In genomic region chr16:46982910-46983600, GRCm38 (mm10) we compare ENCODE assay signal across 16 mouse cellular contexts.
DNase-seq lines count a peak whose midpoint lies in the region; ATAC-seq and TF ChIP-seq lines count a peak whose summit lies in the region.
"Had no signal": no experiment of that assay in that cellular context is flagged by ENCODE, and none has a peak within 500 bp of the region (broad histone marks: within the 10 kb centered on the region; RNA-seq: fewer than 3 reads in every experiment).

No protein-coding gene starts in this region.

- WGBS in hindbrain, postnatal 0 days, result 41% methylated on average over 6 of the region's 6 CpGs
- WGBS in hindbrain, embryonic 16.5 days, result 46% methylated on average over 6 of the region's 6 CpGs
- WGBS in midbrain, embryonic 14.5 days, result 41% methylated on average over 6 of the region's 6 CpGs
- 39% methylated on average over 6 of the region's 6 CpGs for WGBS in midbrain, embryonic 15.5 days
- 66% methylated on average over 6 of the region's 6 CpGs for WGBS in embryonic facial prominence, embryonic 14.5 days

- DNase-seq in hindbrain, postnatal 0 days (ENCODE audit: low spot score), result peak; percentile 10
- peak; percentile 4 for DNase-seq in midbrain, embryonic 14.5 days
- DNase-seq in embryonic facial prominence, embryonic 14.5 days (ENCODE audit: low spot score), result peak; percentile 50
- peak; percentile 84 for DNase-seq in retina, postnatal 1 day
- DNase-seq in urinary bladder, postnatal 4 days (ENCODE audit: low spot score in 2 of 2), result no peak
- DNase-seq: adrenal gland, postnatal 14 days; cerebellum, adult 9-10 months; gastrocnemius, postnatal 10 days; heart, postnatal 36 days; right cerebral cortex, postnatal 4 days had no signal

- no peak overlapping the region for H3K9ac ChIP-seq in hindbrain, postnatal 0 days (replicated peaks; ENCODE audit: low read length)
- H3K9ac ChIP-seq in hindbrain, embryonic 16.5 days (ENCODE audit: low read depth, low read length), result no peak overlapping the region
- H3K9ac ChIP-seq in midbrain, embryonic 14.5 days (replicated peaks; ENCODE audit: low read length), result no peak overlapping the region
- H3K9ac ChIP-seq in midbrain, embryonic 15.5 days, result no peak overlapping the region
- no peak overlapping the region for H3K9ac ChIP-seq in embryonic facial prominence, embryonic 14.5 days (ENCODE audit: low read depth, low read length)
- H3K9ac ChIP-seq: embryonic facial prominence, embryonic 12.5 days; lung, embryonic 15.5 days had no signal

- no peak overlapping the region for H3K4me3 ChIP-seq in hindbrain, postnatal 0 days (ENCODE audit: low read length)
- no peak overlapping the region for H3K4me3 ChIP-seq in hindbrain, embryonic 16.5 days (ENCODE audit: low read length)
- no peak overlapping the region for H3K4me3 ChIP-seq in midbrain, embryonic 14.5 days (replicated peaks; ENCODE audit: low read depth, low read length)
- H3K4me3 ChIP-seq in midbrain, embryonic 15.5 days, result no peak overlapping the region
- no peak overlapping the region for H3K4me3 ChIP-seq in embryonic facial prominence, embryonic 14.5 days (ENCODE audit: low read depth, low read length)
- H3K4me3 ChIP-seq: embryonic facial prominence, embryonic 12.5 days; lung, embryonic 15.5 days had no signal

- ATAC-seq in hindbrain, postnatal 0 days, result no peak
- ATAC-seq in hindbrain, embryonic 16.5 days, result no peak
- no peak for ATAC-seq in midbrain, embryonic 14.5 days (ENCODE audit: low FRiP score, low TSS enrichment)
- no peak for ATAC-seq in midbrain, embryonic 15.5 days (replicated peaks)
- peak; percentile 90 for ATAC-seq in embryonic facial prominence, embryonic 14.5 days (ENCODE audit: low read depth)
- ATAC-seq: intestine, postnatal 0 days had no signal

- TF ChIP-seq CTCF in hindbrain, postnatal 0 days (IDR thresholded peaks at IDR 0.05; ENCODE audit: low read depth), result no peak

- no peaks in the 10 kb centered on the region for H3K36me3 ChIP-seq in hindbrain, postnatal 0 days (ENCODE audit: insufficient read depth, low read length)
- H3K36me3 ChIP-seq in hindbrain, embryonic 16.5 days (ENCODE audit: control insufficient read depth, insufficient read depth, low read length), result no peaks in the 10 kb centered on the region
- no peaks in the 10 kb centered on the region for H3K36me3 ChIP-seq in midbrain, embryonic 14.5 days (ENCODE audit: control insufficient read depth, insufficient read depth, low read length)
- H3K36me3 ChIP-seq in midbrain, embryonic 15.5 days (replicated peaks), result no peaks in the 10 kb centered on the region
- no peaks in the 10 kb centered on the region for H3K36me3 ChIP-seq in embryonic facial prominence, embryonic 14.5 days (ENCODE audit: control insufficient read depth, insufficient read depth, low read length)
- H3K36me3 ChIP-seq: embryonic facial prominence, embryonic 12.5 days; lung, embryonic 15.5 days had no signal

- no peaks in the 10 kb centered on the region for H3K4me1 ChIP-seq in hindbrain, postnatal 0 days (ENCODE audit: insufficient read depth, low read length)
- no peaks in the 10 kb centered on the region for H3K4me1 ChIP-seq in hindbrain, embryonic 16.5 days (ENCODE audit: control insufficient read depth, insufficient read depth, low read depth, low read length)
- no peaks in the 10 kb centered on the region for H3K4me1 ChIP-seq in midbrain, embryonic 14.5 days (ENCODE audit: control insufficient read depth, insufficient read depth, low read length)
- no peaks in the 10 kb centered on the region for H3K4me1 ChIP-seq in midbrain, embryonic 15.5 days
- H3K4me1 ChIP-seq in embryonic facial prominence, embryonic 14.5 days (ENCODE audit: control insufficient read depth, insufficient read depth, low read length), result no peaks in the 10 kb centered on the region
- H3K4me1 ChIP-seq: embryonic facial prominence, embryonic 12.5 days; lung, embryonic 15.5 days had no signal

- H3K9me3 ChIP-seq in hindbrain, postnatal 0 days (ENCODE audit: low read length), result no peaks in the 10 kb centered on the region
- no peaks in the 10 kb centered on the region for H3K9me3 ChIP-seq in hindbrain, embryonic 16.5 days (ENCODE audit: control insufficient read depth, low read length)
- no peaks in the 10 kb centered on the region for H3K9me3 ChIP-seq in midbrain, embryonic 14.5 days (ENCODE audit: control insufficient read depth, low read length)
- H3K9me3 ChIP-seq in midbrain, embryonic 15.5 days, result no peaks in the 10 kb centered on the region
- H3K9me3 ChIP-seq in embryonic facial prominence, embryonic 14.5 days (ENCODE audit: control insufficient read depth, low read length), result no peaks in the 10 kb centered on the region
- H3K9me3 ChIP-seq: embryonic facial prominence, embryonic 12.5 days; lung, embryonic 15.5 days had no signal

- H3K4me2 ChIP-seq in hindbrain, postnatal 0 days (ENCODE audit: low read depth, low read length), result no peak overlapping the region
- H3K4me2 ChIP-seq in hindbrain, embryonic 16.5 days (ENCODE audit: low read length), result no peak overlapping the region
- no peak overlapping the region for H3K4me2 ChIP-seq in midbrain, embryonic 14.5 days (ENCODE audit: low read length)
- no peak overlapping the region for H3K4me2 ChIP-seq in midbrain, embryonic 15.5 days
- H3K4me2 ChIP-seq in embryonic facial prominence, embryonic 14.5 days (ENCODE audit: low read depth, low read length), result no peak overlapping the region
- H3K4me2 ChIP-seq: embryonic facial prominence, embryonic 12.5 days; heart, embryonic 11.5 days; lung, embryonic 15.5 days had no signal

- no peak overlapping the region for H3K27ac ChIP-seq in hindbrain, postnatal 0 days
- H3K27ac ChIP-seq in hindbrain, embryonic 16.5 days (ENCODE audit: low read depth, low read length), result no peak overlapping the region
- H3K27ac ChIP-seq in midbrain, embryonic 14.5 days (replicated peaks; ENCODE audit: low read depth, low read length), result no peak overlapping the region
- H3K27ac ChIP-seq in midbrain, embryonic 15.5 days, result no peak overlapping the region
- H3K27ac ChIP-seq in embryonic facial prominence, embryonic 14.5 days (replicated peaks; ENCODE audit: low read depth, low read length), result no peak overlapping the region
- H3K27ac ChIP-seq: embryonic facial prominence, embryonic 12.5 days; lung, embryonic 15.5 days had no signal

- no peaks in the 10 kb centered on the region for H3K27me3 ChIP-seq in hindbrain, postnatal 0 days (ENCODE audit: insufficient read depth, low read length)
- H3K27me3 ChIP-seq in hindbrain, embryonic 16.5 days (replicated peaks; ENCODE audit: control insufficient read depth, insufficient read depth, low read length), result no peaks in the 10 kb centered on the region
- H3K27me3 ChIP-seq in midbrain, embryonic 14.5 days (ENCODE audit: control insufficient read depth, insufficient read depth, low read length), result no peaks in the 10 kb centered on the region
- no peaks in the 10 kb centered on the region for H3K27me3 ChIP-seq in midbrain, embryonic 15.5 days (replicated peaks)
- H3K27me3 ChIP-seq in embryonic facial prominence, embryonic 14.5 days (replicated peaks; ENCODE audit: control insufficient read depth, insufficient read depth, low read length), result no peaks in the 10 kb centered on the region
- H3K27me3 ChIP-seq: embryonic facial prominence, embryonic 12.5 days; lung, embryonic 15.5 days had no signal

Comparison
In these comparisons a context has a peak if more than half of its experiments do, and no peak if none do; other contexts are left out.
1. DNase-seq: peak in hindbrain, postnatal 0 days (single experiment), midbrain, embryonic 14.5 days (single experiment), embryonic facial prominence, embryonic 14.5 days (single experiment) and retina, postnatal 1 day (single experiment); none in urinary bladder, postnatal 4 days (0 of 2).